In genomic region chr4:6512749-6513364, GRCm38 (mm10) we compare ENCODE assay signal across 8 mouse cellular contexts.
DNase-seq lines count a peak whose midpoint lies in the region; ATAC-seq and TF ChIP-seq lines count a peak whose summit lies in the region.

No protein-coding gene starts in this region.

- TF ChIP-seq POLR2A in spleen, adult 2 months (IDR thresholded peaks at IDR 0.05; ENCODE audit: low read depth, low read length) = no peak

- no peaks in the 10 kb centered on the region for H3K9me3 ChIP-seq in embryonic facial prominence, embryonic 13.5 days
- H3K9me3 ChIP-seq in limb, embryonic 12.5 days = no peaks in the 10 kb centered on the region
- H3K9me3 ChIP-seq in midbrain, embryonic 15.5 days = no peaks in the 10 kb centered on the region

- TF ChIP-seq CTCF in spleen, adult 2 months (IDR thresholded peaks at IDR 0.05; ENCODE audit: extremely low read depth, insufficient read depth, insufficient read length, insufficient replicate concordance) = peak; percentile 53; the same call in 1 of the 2 replicates

- ATAC-seq in embryonic facial prominence, embryonic 13.5 days (ENCODE audit: insufficient number of reproducible peaks, insufficient read depth, low FRiP score, low TSS enrichment, low read depth) = 0 out of 2 replicates have a peak, but pooled peaks have one; percentile 32
- peak; percentile 84 for ATAC-seq in limb, embryonic 12.5 days (ENCODE audit: insufficient number of reproducible peaks, insufficient read depth, low FRiP score, low TSS enrichment, low read depth)
- ATAC-seq in midbrain, embryonic 15.5 days (replicated peaks) = peak; percentile 93

- no peaks in the 10 kb centered on the region for H3K36me3 ChIP-seq in embryonic facial prominence, embryonic 13.5 days
- H3K36me3 ChIP-seq in limb, embryonic 12.5 days = no peaks in the 10 kb centered on the region
- no peaks in the 10 kb centered on the region for H3K36me3 ChIP-seq in midbrain, embryonic 15.5 days (replicated peaks)
- no peaks in the 10 kb centered on the region for H3K36me3 ChIP-seq in spleen, adult 2 months (ENCODE audit: control insufficient read depth, insufficient read depth, low read length)

- H3K27ac ChIP-seq in embryonic facial prominence, embryonic 13.5 days = no peak overlapping the region
- H3K27ac ChIP-seq in limb, embryonic 12.5 days = no peak overlapping the region
- no peak overlapping the region for H3K27ac ChIP-seq in midbrain, embryonic 15.5 days
- H3K27ac ChIP-seq in spleen, adult 2 months (ENCODE audit: insufficient read depth, low read length) = no peak overlapping the region

- peak overlapping the region; percentile 42 for H3K4me2 ChIP-seq in embryonic facial prominence, embryonic 13.5 days
- peak overlapping the region; percentile 38 for H3K4me2 ChIP-seq in limb, embryonic 12.5 days
- peak overlapping the region; percentile 39 for H3K4me2 ChIP-seq in midbrain, embryonic 15.5 days

- peaks cover 11% of the 10 kb centered on the region for H3K4me1 ChIP-seq in embryonic facial prominence, embryonic 13.5 days
- H3K4me1 ChIP-seq in limb, embryonic 12.5 days (replicated peaks) = peaks cover 12% of the 10 kb centered on the region
- H3K4me1 ChIP-seq in midbrain, embryonic 15.5 days = no peaks in the 10 kb centered on the region
- H3K4me1 ChIP-seq in spleen, adult 2 months (ENCODE audit: control insufficient read depth, insufficient read depth, insufficient read length) = no peaks in the 10 kb centered on the region

- 12% methylated on average over 12 of the region's 12 CpGs for WGBS in embryonic facial prominence, embryonic 13.5 days
- WGBS in limb, embryonic 12.5 days = 18% methylated on average over 12 of the region's 12 CpGs
- WGBS in midbrain, embryonic 15.5 days = 17% methylated on average over 12 of the region's 12 CpGs
- 30% methylated on average over 12 of the region's 12 CpGs for WGBS in spleen, adult 2 months

- peak; percentile 87 for DNase-seq in 3T3-L1 (ENCODE audit: low read depth, low spot score)
- peak; percentile 74 for DNase-seq in adrenal gland, postnatal 25 days
- peak; percentile 78 for DNase-seq in heart, adult 8-10 months (ENCODE audit: low spot score)
- peak; percentile 55 to 85 for DNase-seq in kidney, adult 8-10 months
- DNase-seq in spleen, adult 2 months (ENCODE audit: low read depth in 1 of 2, low spot score in 2 of 2) = peak; percentile 29 to 72

- H3K4me3 ChIP-seq in embryonic facial prominence, embryonic 13.5 days = no peak overlapping the region
- H3K4me3 ChIP-seq in limb, embryonic 12.5 days (replicated peaks) = no peak overlapping the region
- 0 out of 2 replicates have a peak overlapping the region, but pooled peaks have one; percentile 11 for H3K4me3 ChIP-seq in midbrain, embryonic 15.5 days
- no peak overlapping the region for H3K4me3 ChIP-seq in spleen, adult 2 months (ENCODE audit: extremely low read depth, insufficient read depth, insufficient read length)

- no peaks in the 10 kb centered on the region for H3K27me3 ChIP-seq in embryonic facial prominence, embryonic 13.5 days
- no peaks in the 10 kb centered on the region for H3K27me3 ChIP-seq in limb, embryonic 12.5 days
- no peaks in the 10 kb centered on the region for H3K27me3 ChIP-seq in midbrain, embryonic 15.5 days (replicated peaks)
- H3K27me3 ChIP-seq in spleen, adult 2 months (ENCODE audit: control insufficient read depth, insufficient read depth, low read length) = no peaks in the 10 kb centered on the region

- no peak overlapping the region for H3K9ac ChIP-seq in embryonic facial prominence, embryonic 13.5 days
- no peak overlapping the region for H3K9ac ChIP-seq in limb, embryonic 12.5 days (replicated peaks)
- no peak overlapping the region for H3K9ac ChIP-seq in midbrain, embryonic 15.5 days

Comparison
In these comparisons a context has a peak if more than half of its experiments do, and no peak if none do; other contexts are left out.
1. ATAC-seq: peak in every context shown above with its lines; median percentile 93 in midbrain, embryonic 15.5 days; 84 in limb, embryonic 12.5 days; 32 in embryonic facial prominence, embryonic 13.5 days.